Mouse (Mus musculus): ENCODE measurements around the gene Itfg1. TPM values are rescaled to one million over a fixed set of nuclear protein-coding genes. Genes with fewer than 3 reads are reported as not detected.
"Not testable (repeated sequence)": the region's sequence is repeated elsewhere in the genome, so short reads cannot be mapped to it uniquely, and the experiment has no call there.

The Itfg1 gene
- polyA plus RNA-seq (2012; rRNA removed), result 15.5 and 16.1 TPM in 2 replicates

DNA sequence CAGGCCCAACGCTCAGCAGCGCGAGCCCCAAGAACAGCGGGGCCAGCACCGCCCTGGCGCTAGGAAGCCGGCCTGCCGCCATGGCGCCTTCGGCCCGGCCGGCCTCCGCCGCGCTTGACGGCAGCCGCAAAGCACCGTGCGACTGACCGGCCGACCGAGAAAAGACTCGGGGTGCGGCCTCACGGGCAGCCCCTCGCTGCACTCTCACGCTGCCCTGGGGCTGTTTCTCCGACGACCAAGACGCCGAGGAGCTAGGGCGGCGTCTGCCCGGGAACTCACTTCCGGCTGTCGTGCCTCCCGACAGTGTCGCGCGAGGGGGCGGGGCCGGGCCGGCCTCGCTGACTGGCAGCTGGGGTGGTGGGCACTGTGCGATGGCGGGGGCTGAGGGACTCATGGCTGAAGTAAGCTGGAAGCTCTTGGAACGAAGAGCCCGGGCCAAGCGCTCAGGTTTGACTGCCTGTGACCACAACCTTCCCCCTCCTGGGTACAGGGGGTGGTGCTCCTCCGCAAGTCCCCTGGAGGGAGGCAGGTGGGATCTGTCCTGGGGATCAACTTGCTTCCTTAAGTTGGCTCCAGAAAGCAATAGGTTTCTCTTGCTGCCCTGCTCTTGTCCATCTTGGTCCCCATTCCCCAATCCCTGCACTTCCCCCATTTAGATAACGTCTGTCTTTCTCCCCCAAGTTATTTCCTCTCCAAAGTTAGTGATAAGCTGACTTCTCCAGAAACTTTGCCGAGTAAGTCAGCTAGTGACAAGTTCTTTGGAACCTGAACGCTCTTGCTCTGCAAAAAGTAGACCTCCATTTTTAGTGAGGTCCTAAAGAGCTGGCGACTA is at the start of gene Itfg1, which contains the start of gene Phkb:
Itfg1 (minus strand) TSS at position 265 of the 832 bp plus-strand sequence.
Phkb (plus strand) TSS at position 303 of the 832 bp plus-strand sequence.
- no peak for TF ChIP-seq CTCF (IDR thresholded peaks at IDR 0.05; ENCODE audit: insufficient read depth, low read length)
- TF ChIP-seq POLR2A (IDR thresholded peaks at IDR 0.05; ENCODE audit: borderline replicate concordance, extremely low read depth, low read depth, low read length), result peak; percentile 73
- WGBS, result 1% methylated on average over 53 of the region's 54 CpGs
- peak; percentile 95 for DNase-seq
- Histone ChIP-seq H3K4me3 (replicated peaks; ENCODE audit: extremely low read depth, low read depth, low read length) (peak within 1 kb of the TSS; percentile 80), H3K4me1 (ENCODE audit: control insufficient read depth, insufficient read depth, low read length) (peaks cover 9% of the 10 kb centered on the region)

DNA sequence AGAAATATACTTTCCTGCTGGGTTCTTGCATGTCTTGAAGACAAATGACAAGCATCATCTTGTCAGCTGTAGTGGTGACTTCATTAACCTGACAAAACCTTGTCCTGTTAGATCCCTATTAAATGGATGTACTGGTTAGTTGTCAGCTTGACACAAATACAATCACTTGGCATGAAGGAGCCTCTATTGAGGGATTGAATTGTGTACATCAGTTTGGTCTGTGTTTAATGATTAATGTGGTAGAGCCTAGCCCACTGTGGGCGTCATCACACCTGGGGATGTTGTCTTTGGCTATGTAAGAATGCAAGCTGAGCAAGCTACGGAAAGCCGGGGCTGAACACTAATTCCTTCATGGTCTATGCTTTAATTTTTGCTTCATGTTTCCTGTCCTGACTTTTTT is 44.1 kb upstream of the Itfg1 start:
- H3K4me1 ChIP-seq (ENCODE audit: control insufficient read depth, insufficient read depth, low read length), result no peaks in the 10 kb centered on the region
- H3K4me3 ChIP-seq (replicated peaks; ENCODE audit: extremely low read depth, low read depth, low read length), result no peak overlapping the region
- no peak for TF ChIP-seq POLR2A (IDR thresholded peaks at IDR 0.05; ENCODE audit: borderline replicate concordance, extremely low read depth, low read depth, low read length)
- TF ChIP-seq CTCF (IDR thresholded peaks at IDR 0.05; ENCODE audit: insufficient read depth, low read length), result no peak
- no peak for DNase-seq
- WGBS, result 96% methylated on average over 3 of the region's 3 CpGs

DNA sequence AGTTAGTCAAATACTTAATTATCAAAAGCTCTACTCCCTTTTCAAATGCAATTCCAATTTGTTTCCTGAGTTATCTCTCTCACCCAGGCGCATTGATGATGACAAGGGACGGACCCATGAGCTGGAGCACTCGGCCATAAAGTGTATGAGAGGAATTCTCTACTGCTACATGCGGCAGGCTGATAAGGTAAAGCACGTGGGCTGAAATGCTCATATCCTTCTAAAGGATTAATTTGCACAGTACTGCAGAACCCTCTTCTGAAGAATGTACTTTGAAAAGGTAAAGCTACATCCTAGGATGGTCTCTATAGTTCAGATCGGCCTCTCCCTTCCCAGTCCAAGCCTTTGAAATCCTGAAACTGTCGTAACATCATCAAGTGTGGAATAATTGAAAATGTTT is 38.9 kb upstream of the Itfg1 start:
- DNase-seq, result no peak
- H3K4me1 ChIP-seq (ENCODE audit: control insufficient read depth, insufficient read depth, low read length), result no peaks in the 10 kb centered on the region
- TF ChIP-seq CTCF (IDR thresholded peaks at IDR 0.05; ENCODE audit: insufficient read depth, low read length), result no peak
- no peak for TF ChIP-seq POLR2A (IDR thresholded peaks at IDR 0.05; ENCODE audit: borderline replicate concordance, extremely low read depth, low read depth, low read length)
- H3K4me3 ChIP-seq (replicated peaks; ENCODE audit: extremely low read depth, low read depth, low read length), result no peak overlapping the region
- WGBS, result 90% methylated on average over 7 of the region's 7 CpGs

DNA sequence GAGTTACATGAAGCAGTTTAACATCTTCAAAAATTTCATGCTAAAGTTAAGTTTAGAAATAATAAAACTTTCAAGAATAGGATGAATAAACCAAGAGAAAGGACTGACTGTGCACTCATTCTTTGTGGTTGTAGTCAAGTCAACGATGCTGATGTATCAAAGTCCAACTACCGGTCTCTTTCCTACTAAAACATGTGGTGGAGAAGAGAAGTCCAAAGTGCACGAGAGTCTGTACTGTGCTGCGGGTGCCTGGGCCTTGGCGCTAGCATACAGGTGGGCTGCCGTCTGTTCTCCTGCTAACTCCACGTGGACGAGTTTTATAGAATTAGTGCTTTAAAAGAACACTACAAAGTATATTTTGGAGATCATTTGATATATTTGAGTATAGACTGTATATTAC is 37.3 kb upstream of the Itfg1 start:
- TF ChIP-seq POLR2A (IDR thresholded peaks at IDR 0.05; ENCODE audit: borderline replicate concordance, extremely low read depth, low read depth, low read length), result no peak
- no peak for TF ChIP-seq CTCF (IDR thresholded peaks at IDR 0.05; ENCODE audit: insufficient read depth, low read length)
- Histone ChIP-seq H3K4me1 (ENCODE audit: control insufficient read depth, insufficient read depth, low read length) (no peaks in the 10 kb centered on the region), H3K4me3 (replicated peaks; ENCODE audit: extremely low read depth, low read depth, low read length) (no peak overlapping the region)
- DNase-seq, result no peak
- WGBS, result 94% methylated on average over 8 of the region's 8 CpGs

DNA sequence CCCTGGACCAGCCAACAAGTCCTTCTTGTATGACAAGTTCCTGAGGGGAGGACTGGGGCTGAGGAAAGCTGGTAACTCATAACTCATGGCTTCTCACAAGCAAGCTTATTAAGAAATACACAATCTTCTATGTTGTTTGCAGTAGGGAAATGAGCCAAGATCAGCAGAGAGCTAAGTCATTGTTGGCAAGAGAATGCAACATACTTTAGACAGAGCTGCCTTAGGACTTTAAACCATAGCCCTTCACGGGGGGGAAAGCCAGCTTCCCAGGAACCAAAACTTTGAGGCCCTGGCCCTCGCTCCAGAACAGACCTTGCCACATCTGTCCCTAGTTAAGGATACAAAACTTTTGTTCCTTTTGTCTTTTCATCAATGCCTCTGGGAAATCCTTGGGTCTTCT is 30.9 kb upstream of the Itfg1 start:
- no peak for TF ChIP-seq CTCF (IDR thresholded peaks at IDR 0.05; ENCODE audit: insufficient read depth, low read length)
- TF ChIP-seq POLR2A (IDR thresholded peaks at IDR 0.05; ENCODE audit: borderline replicate concordance, extremely low read depth, low read depth, low read length), result no peak
- 31% methylated on average over 2 of the region's 2 CpGs for WGBS
- peaks cover 3% of the 10 kb centered on the region; the same call in 1 of the 2 replicates for H3K4me1 ChIP-seq (ENCODE audit: control insufficient read depth, insufficient read depth, low read length)
- DNase-seq, result peak; percentile 12
- no peak overlapping the region for H3K4me3 ChIP-seq (replicated peaks; ENCODE audit: extremely low read depth, low read depth, low read length)

DNA sequence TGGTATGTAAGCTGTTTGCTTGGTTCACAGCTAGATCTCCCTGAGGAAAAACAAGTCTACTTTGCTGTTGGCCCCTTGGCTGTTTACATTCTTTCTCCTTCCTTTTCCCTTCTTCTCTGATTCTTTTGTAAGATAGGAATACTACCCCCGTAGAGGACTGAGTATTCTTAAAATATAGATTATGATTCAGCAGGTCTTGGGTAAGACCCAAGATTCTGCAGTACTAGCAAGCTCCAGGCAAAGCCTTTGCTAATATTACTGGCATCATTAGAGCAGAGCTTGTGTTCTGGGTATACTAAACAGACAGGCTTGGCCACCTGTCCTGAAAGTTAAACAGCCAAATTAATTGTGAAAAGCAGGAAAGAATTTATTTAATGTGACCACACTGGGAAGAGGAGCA is 21.7 kb upstream of the Itfg1 start:
- no peak overlapping the region for H3K4me3 ChIP-seq (replicated peaks; ENCODE audit: extremely low read depth, low read depth, low read length)
- H3K4me1 ChIP-seq (ENCODE audit: control insufficient read depth, insufficient read depth, low read length), result no peaks in the 10 kb centered on the region; the same call in 1 of the 2 replicates
- TF ChIP-seq POLR2A (IDR thresholded peaks at IDR 0.05; ENCODE audit: borderline replicate concordance, extremely low read depth, low read depth, low read length) (no peak), CTCF (IDR thresholded peaks at IDR 0.05; ENCODE audit: insufficient read depth, low read length) (no peak)
- DNase-seq, result no peak
- 15% methylated on average over 1 of the region's 1 CpGs for WGBS

DNA sequence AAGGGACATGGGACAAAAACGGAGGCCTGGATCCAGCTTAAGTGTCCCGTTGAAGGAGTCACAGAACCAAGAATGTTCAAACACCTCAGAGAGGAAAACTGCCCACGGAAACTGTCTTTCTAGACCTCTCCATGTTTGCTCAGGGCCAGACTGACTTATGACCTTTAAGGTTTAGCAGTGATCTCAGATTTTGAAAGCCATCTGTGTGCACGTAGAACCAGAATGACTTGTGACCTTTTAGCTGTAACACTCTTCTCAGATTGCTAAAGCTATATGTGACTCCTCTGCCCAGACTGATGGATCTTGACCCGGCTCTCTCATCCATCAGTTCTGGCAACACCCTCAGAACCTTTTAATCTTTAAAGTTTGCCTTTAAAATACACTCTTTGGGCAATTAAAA is 19.9 kb upstream of the Itfg1 start:
- WGBS, result 61% methylated on average over 5 of the region's 5 CpGs
- Histone ChIP-seq H3K4me3 (replicated peaks; ENCODE audit: extremely low read depth, low read depth, low read length) (no peak overlapping the region), H3K4me1 (ENCODE audit: control insufficient read depth, insufficient read depth, low read length) (no peaks in the 10 kb centered on the region; the same call in 1 of the 2 replicates)
- TF ChIP-seq POLR2A (IDR thresholded peaks at IDR 0.05; ENCODE audit: borderline replicate concordance, extremely low read depth, low read depth, low read length) (no peak), CTCF (IDR thresholded peaks at IDR 0.05; ENCODE audit: insufficient read depth, low read length) (no peak)
- no peak for DNase-seq

DNA sequence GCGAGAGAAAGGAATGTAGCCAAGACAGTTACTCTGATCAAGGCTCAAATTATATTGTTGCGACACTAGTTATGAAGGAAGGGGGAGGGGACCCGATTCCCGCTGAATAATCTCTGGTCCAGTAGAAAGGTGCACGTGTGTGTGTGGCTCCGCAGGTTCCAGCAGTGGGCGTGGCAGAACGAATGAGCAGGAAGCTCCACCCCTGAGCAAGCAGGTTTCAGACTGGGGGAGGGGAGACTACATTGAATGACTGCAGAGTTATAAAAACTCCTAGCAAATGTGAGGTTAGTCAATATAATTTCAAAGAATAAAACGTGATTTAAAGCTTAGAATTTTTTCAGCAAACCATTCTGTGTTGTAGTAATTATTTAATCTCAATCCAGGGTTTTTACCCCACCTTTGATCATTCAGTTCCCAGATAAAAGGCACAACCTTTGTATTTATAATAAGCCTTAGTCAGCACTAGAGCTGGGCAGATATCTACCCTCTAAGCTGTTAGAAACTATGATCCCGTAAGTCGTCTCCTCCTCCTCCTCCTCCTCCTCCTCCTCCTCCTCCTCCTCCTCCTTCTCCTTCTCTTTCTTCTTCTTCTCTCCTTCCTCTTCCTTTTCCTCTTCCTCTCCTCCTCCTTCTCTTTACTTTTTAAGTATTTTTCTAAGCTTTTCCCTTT is 16.6 kb upstream of the Itfg1 start:
- H3K4me3 ChIP-seq (replicated peaks; ENCODE audit: extremely low read depth, low read depth, low read length); H3K4me1 ChIP-seq (ENCODE audit: control insufficient read depth, insufficient read depth, low read length); DNase-seq: not testable (repeated sequence)
- WGBS, result 53% methylated on average over 11 of the region's 11 CpGs

DNA sequence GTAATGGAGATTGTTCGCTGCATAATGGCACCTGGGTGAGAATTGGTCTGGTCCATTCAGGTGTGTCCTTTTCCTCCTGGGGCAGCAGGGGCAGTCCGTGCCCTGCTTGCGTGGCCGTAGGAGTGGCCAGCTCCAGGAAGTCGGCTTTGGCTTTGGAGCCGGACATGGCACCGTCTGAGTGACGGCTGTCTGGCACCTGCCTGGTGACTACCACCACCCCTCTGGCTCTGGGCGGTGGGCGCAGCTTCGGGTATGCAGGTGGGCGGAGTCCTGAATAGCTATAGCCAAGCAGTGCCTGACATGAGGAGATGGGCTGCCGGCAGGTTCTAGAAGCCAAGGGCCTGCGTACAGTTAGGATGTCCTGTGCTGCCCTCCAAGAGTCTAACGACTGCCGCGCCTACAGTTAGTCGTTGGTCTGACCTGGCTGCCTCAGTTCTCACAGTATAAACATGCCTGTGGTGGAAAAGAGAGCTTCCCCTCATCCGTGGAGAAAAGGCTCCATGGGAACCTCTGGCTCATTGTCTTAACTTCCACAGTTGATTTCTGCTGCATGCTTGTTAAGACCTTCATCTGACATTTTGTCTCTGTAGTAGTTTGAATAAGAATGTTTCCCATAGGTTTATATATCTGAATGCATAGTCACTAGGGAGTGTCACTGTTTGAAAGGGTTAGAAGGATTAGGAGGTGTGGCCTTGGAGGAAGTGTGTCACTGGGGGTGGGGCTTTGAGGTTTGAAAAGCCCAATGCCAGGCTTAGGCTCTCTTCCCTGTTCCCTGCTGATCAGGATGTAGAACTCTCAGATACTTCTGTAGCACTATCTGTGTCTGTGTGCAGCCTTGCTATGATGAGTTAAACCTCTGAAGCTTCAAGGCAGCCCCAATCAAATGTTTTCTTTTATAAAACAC is 13.8 kb upstream of the Itfg1 start:
- DNase-seq, result no peak
- Histone ChIP-seq H3K4me1 (ENCODE audit: control insufficient read depth, insufficient read depth, low read length) (no peaks in the 10 kb centered on the region), H3K4me3 (replicated peaks; ENCODE audit: extremely low read depth, low read depth, low read length) (no peak overlapping the region)
- TF ChIP-seq POLR2A (IDR thresholded peaks at IDR 0.05; ENCODE audit: borderline replicate concordance, extremely low read depth, low read depth, low read length) (no peak), CTCF (IDR thresholded peaks at IDR 0.05; ENCODE audit: insufficient read depth, low read length) (no peak)
- 88% methylated on average over 19 of the region's 19 CpGs for WGBS
